Mouse (Mus musculus) liver, embryonic 14 days (tissue): ENCODE data around the gene Meox1. TPM values are rescaled to one million over a fixed set of nuclear protein-coding genes. Genes with fewer than 3 reads are reported as not detected.

Source experiments
- polyA plus RNA-seq: library from polyadenylated mRNA; depleted of rRNA; stranded (reverse); fragments of >200 nt; gene quantifications from 2 replicates; pipeline ENCODE4 v1.2.3, GENCODE M21; 2012; rRNA removed

Gene Meox1
- polyA plus RNA-seq, result 0.33 and 0.66 TPM in 2 replicates

GRCm38 (mm10) chr11:101894204-101894603 is at the start of gene Meox1:
Meox1 (minus strand) TSS chr11:101894374.

Other genes with a start within 250 kb of the Meox1 start
- 0.89 and 1.2 TPM in 2 replicates for gene Arl4d, start 228.8 kb downstream of the Meox1 start, polyA plus RNA-seq
- gene Dhx8, start 161.5 kb downstream of the Meox1 start, polyA plus RNA-seq, result 8.7 and 10.0 TPM in 2 replicates
- gene Etv4, start 109.0 kb downstream of the Meox1 start, polyA plus RNA-seq, result 0.37 and 0.40 TPM in 2 replicates
- 0.07 and 0.09 TPM in 2 replicates for gene Sost, start 72.6 kb upstream of the Meox1 start, polyA plus RNA-seq
- gene Cfap97d1, start 89.9 kb upstream of the Meox1 start, polyA plus RNA-seq, result not detected in 2 replicates
- gene Dusp3, start 92.6 kb upstream of the Meox1 start, polyA plus RNA-seq, result 4.1 and 4.3 TPM in 2 replicates
- 0.27 and 0.40 TPM in 2 replicates for gene Mpp3, start 134.1 kb upstream of the Meox1 start, polyA plus RNA-seq
- 0.37 and 0.38 TPM in 2 replicates for gene Cd300lg, start 147.1 kb upstream of the Meox1 start, polyA plus RNA-seq
- 10.6 and 12.5 TPM in 2 replicates for gene Mpp2, start 194.1 kb upstream of the Meox1 start, polyA plus RNA-seq
- gene Ppy, start 206.9 kb upstream of the Meox1 start, polyA plus RNA-seq, result not detected in 2 replicates
- 0.43 TPM in 1 of 2 replicates, not detected in the other for gene Pyy, start 213.5 kb upstream of the Meox1 start, polyA plus RNA-seq